Comparison of ENCODE assay signal across 8 mouse cellular contexts in the genomic region with DNA sequence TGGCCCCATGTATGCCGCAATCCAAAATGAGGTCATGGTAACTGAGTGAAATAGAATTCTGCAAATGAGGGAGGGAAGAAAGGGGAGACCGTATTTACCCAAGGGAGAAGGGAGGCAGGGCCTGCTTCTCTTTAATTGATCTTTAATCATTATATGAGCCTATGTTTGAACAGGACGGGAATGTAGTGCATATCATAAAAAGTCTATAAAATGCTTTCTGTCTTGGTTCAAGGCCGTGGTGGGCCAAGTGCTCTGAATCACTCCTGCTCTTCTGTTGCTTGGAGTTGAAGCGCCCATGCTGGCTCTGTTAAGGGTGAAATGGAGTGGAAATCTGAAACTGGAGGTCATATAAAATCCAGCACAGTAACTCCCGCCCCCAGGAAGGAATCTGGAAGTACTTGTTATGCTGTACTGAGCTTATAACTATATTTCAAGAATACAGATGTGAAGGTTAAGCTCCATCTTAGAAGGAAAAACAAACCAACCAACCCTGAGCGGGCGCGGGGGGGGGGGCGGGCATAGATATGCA. TPM values are rescaled to one million over a fixed set of nuclear protein-coding genes. Genes with fewer than 3 reads are reported as not detected.
DNase-seq lines count a peak whose midpoint lies in the region; ATAC-seq and TF ChIP-seq lines count a peak whose summit lies in the region.

No protein-coding gene starts in this region.

- intact Hi-C loops in heart, adult 2 months (cut with DNase I), result loop anchor here (2.0 kb wide), 2 partner anchors 29 to 39 kb away; no protein-coding TSS in a partner anchor

- no peak for TF ChIP-seq POLR2A in heart, adult 2 months (IDR thresholded peaks at IDR 0.05; ENCODE audit: insufficient read depth, low read depth, low read length)

- H3K4me3 ChIP-seq in heart, embryonic 15.5 days, result peak overlapping the region; percentile 63
- no peak overlapping the region for H3K4me3 ChIP-seq in heart, adult 2 months
- peak overlapping the region; percentile 71 for H3K4me3 ChIP-seq in forebrain, embryonic 12.5 days (replicated peaks)
- peak overlapping the region; percentile 77 for H3K4me3 ChIP-seq in neural tube, embryonic 12.5 days

- no peak for ATAC-seq in heart, embryonic 15.5 days (replicated peaks; ENCODE audit: insufficient number of reproducible peaks, insufficient read depth, low FRiP score, low read depth)
- no peak for ATAC-seq in forebrain, embryonic 12.5 days (ENCODE audit: low FRiP score)
- no peak for ATAC-seq in neural tube, embryonic 12.5 days (ENCODE audit: low FRiP score, low read depth)

- peaks cover 9% of the 10 kb centered on the region for H3K4me1 ChIP-seq in heart, embryonic 15.5 days (replicated peaks)
- H3K4me1 ChIP-seq in heart, adult 2 months (ENCODE audit: control insufficient read depth, insufficient read depth, low read length), result peaks cover 1% of the 10 kb centered on the region; the same call in 1 of the 2 replicates
- peaks cover 72% of the 10 kb centered on the region for H3K4me1 ChIP-seq in forebrain, embryonic 12.5 days
- peaks cover 75% of the 10 kb centered on the region for H3K4me1 ChIP-seq in neural tube, embryonic 12.5 days

- H3K9ac ChIP-seq in heart, embryonic 15.5 days, result no peak overlapping the region
- H3K9ac ChIP-seq in heart, adult 2 months (ENCODE audit: low read depth, low read length), result no peak overlapping the region
- H3K9ac ChIP-seq in forebrain, embryonic 12.5 days, result 0 out of 2 replicates have a peak overlapping the region, but pooled peaks have one; percentile 87
- H3K9ac ChIP-seq in neural tube, embryonic 12.5 days, result peak overlapping the region; percentile 95

- no peaks in the 10 kb centered on the region for H3K9me3 ChIP-seq in heart, embryonic 15.5 days (replicated peaks)
- H3K9me3 ChIP-seq in forebrain, embryonic 12.5 days, result no peaks in the 10 kb centered on the region
- H3K9me3 ChIP-seq in neural tube, embryonic 12.5 days, result no peaks in the 10 kb centered on the region

- H3K4me2 ChIP-seq in heart, embryonic 15.5 days, result peak overlapping the region; percentile 92
- peak overlapping the region; percentile 96 for H3K4me2 ChIP-seq in forebrain, embryonic 12.5 days
- H3K4me2 ChIP-seq in neural tube, embryonic 12.5 days (replicated peaks), result peak overlapping the region; percentile 94

- DNase-seq in heart, adult 2 months, result no peak
- DNase-seq in kidney, postnatal 25 days, result peak; percentile 29 to 41
- no peak for DNase-seq in spleen, postnatal 14 days (ENCODE audit: low spot score in 2 of 2)
- DNase-seq in urinary bladder, postnatal 14 days (ENCODE audit: low spot score), result no peak
- DNase-seq in thymus, postnatal 4 days, result no peak

- H3K27me3 ChIP-seq in heart, embryonic 15.5 days, result peaks cover 14% of the 10 kb centered on the region; the same call in 1 of the 2 replicates
- H3K27me3 ChIP-seq in heart, adult 2 months (ENCODE audit: control insufficient read depth, insufficient read depth, low read length), result no peaks in the 10 kb centered on the region
- peaks cover 34% of the 10 kb centered on the region for H3K27me3 ChIP-seq in forebrain, embryonic 12.5 days
- no peaks in the 10 kb centered on the region for H3K27me3 ChIP-seq in neural tube, embryonic 12.5 days (replicated peaks)

- H3K79me2 ChIP-seq in heart, adult 2 months (replicated peaks; ENCODE audit: control insufficient read depth, insufficient read depth, low read length), result peaks cover 2% of the 10 kb centered on the region; the same call in 1 of the 2 replicates

- WGBS in heart, embryonic 15.5 days, result 58% methylated on average over 10 of the region's 10 CpGs
- WGBS in heart, adult 2 months, result 72% methylated on average over 10 of the region's 10 CpGs
- 39% methylated on average over 10 of the region's 10 CpGs for WGBS in forebrain, embryonic 12.5 days
- WGBS in neural tube, embryonic 12.5 days, result 11% methylated on average over 10 of the region's 10 CpGs

- no peaks in the 10 kb centered on the region for H3K36me3 ChIP-seq in heart, embryonic 15.5 days
- H3K36me3 ChIP-seq in heart, adult 2 months (ENCODE audit: control insufficient read depth, insufficient read depth, low read length), result no peaks in the 10 kb centered on the region
- no peaks in the 10 kb centered on the region for H3K36me3 ChIP-seq in forebrain, embryonic 12.5 days (replicated peaks)
- no peaks in the 10 kb centered on the region for H3K36me3 ChIP-seq in neural tube, embryonic 12.5 days

- H3K27ac ChIP-seq in heart, embryonic 15.5 days, result no peak overlapping the region
- no peak overlapping the region for H3K27ac ChIP-seq in heart, adult 2 months
- H3K27ac ChIP-seq in forebrain, embryonic 12.5 days, result no peak overlapping the region
- H3K27ac ChIP-seq in neural tube, embryonic 12.5 days, result no peak overlapping the region

- TF ChIP-seq CTCF in heart, adult 2 months (IDR thresholded peaks at IDR 0.05), result no peak

- no peak for TF ChIP-seq EP300 in heart, adult 2 months (IDR thresholded peaks at IDR 0.05; ENCODE audit: insufficient read depth, low read depth, low read length)

RNA-seq across cellular contexts. Expression of gene Trim2, which starts 48.6 kb away (rescaled TPM):
- 7.9 and 11.9 TPM in 2 replicates for polyA plus RNA-seq in heart, embryonic 15.5 days (2015; fragmentation: Nextera tagmentation; extraction: Ambion mirVana)
- 1 to 10 TPM; 4.7 to 5.2 TPM for total RNA-seq in heart, adult 2 months (2021)
- polyA plus RNA-seq in heart, adult 2 months (2012; rRNA removed), result 5.7 and 5.8 TPM in 2 replicates
- 107 and 110 TPM in 2 replicates for polyA plus RNA-seq in forebrain, embryonic 12.5 days (2016; fragmentation: Nextera tagmentation; extraction: Ambion mirVana)
- polyA plus RNA-seq in neural tube, embryonic 12.5 days (2016; fragmentation: Nextera tagmentation; extraction: Ambion mirVana), result 132 and 151 TPM in 2 replicates

Comparison
In these comparisons a context has a peak if more than half of its experiments do, and no peak if none do; other contexts are left out.
1. H3K9ac ChIP-seq: peak in forebrain, embryonic 12.5 days (single experiment) and neural tube, embryonic 12.5 days (single experiment); none in heart, embryonic 15.5 days (single experiment) and heart, adult 2 months (single experiment).
2. DNase-seq: peak in kidney, postnatal 25 days (2 of 2); none in heart, adult 2 months (0 of 2), spleen, postnatal 14 days (0 of 2), urinary bladder, postnatal 14 days (single experiment) and thymus, postnatal 4 days (single experiment).
3. Peak in every context shown above with its lines, with median percentiles within 50 percentile points of each other: H3K4me2 ChIP-seq.